Mouse (Mus musculus): ENCODE measurements around the gene Fign.

The Fign gene

DNA sequence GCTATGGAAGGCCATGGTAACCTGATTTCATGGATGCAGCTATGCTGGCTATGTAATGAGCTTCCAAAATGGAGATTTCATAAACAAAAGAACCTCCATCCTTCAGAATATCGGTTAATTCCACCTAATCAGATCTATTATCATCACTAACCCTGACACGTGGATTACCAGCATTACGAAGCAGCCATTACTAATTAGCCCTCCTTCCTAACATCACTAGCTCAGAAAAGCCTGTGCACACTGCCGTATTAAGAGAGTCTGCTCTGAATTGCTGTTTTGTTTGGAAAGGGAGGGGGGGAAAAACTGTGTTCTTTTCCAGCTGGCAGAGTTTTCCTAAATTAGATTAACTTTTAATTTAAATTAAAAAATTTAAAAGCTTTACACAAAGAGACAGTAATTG, 32.3 kb downstream of the Fign start:
- DNase-seq (ENCODE audit: low read depth in 2 of 2, low spot score in 2 of 2): no peak

DNA sequence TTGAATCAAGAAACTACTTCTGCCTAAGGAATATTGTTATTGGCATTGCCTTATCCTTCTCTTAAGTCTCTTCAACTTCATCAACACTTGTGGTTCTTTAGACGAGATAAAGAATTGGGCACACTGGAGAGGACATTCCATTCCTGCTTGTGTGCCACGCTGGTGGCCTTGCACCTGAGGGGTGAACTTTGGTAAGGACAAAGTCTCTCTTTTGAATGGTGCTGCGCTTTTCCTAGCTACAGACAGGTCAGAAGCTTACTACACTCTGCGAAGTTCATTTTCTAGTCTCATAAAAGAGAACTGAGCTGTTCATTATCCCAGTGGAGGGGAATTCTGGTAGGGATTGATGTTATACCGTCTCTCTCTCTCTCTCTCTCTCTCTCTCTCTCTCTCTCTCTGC, 38.4 kb downstream of the Fign start:
- DNase-seq (ENCODE audit: low read depth in 2 of 2, low spot score in 2 of 2): no peak

DNA sequence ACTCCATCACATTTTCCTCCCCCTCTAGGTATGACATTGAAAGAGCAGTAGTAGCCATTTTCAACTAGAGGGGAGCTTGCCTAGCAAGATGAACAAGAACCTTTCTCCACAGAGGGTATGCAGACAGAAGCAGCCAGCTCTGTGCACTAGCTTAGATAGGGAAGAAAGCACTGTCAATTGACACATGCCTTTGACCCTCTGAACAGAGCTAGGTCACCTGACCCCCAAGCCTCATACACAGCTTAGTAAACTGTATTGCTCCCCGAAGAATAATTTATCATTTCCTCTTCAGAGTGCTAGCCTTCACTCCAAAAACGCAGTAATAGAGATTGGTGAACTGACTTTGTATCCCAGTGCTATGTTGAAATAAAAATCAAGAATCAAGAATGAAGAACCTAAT, 49.7 kb downstream of the Fign start:
- no peak for DNase-seq (ENCODE audit: low read depth in 2 of 2, low spot score in 2 of 2)

DNA sequence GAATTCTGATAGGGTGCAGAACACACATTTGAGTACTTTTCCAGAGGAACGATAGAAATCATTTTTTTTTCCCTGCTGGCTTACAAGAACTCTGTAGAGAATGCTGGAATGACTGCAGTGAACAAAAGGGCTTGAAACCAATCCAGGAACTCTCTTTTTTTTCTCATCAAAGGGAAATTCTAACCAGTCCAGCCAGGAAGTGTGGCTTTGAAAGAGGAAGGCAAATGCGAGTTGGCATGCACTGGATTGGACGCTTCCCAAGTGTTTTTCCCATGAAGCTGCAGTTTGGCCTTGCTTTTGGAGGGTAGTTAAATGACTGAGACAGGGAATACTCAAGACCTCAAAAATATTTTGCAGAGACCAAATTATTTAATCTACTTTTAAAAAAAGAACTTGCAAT, 54.7 kb downstream of the Fign start:
- no peak for DNase-seq (ENCODE audit: low read depth in 2 of 2, low spot score in 2 of 2)

DNA sequence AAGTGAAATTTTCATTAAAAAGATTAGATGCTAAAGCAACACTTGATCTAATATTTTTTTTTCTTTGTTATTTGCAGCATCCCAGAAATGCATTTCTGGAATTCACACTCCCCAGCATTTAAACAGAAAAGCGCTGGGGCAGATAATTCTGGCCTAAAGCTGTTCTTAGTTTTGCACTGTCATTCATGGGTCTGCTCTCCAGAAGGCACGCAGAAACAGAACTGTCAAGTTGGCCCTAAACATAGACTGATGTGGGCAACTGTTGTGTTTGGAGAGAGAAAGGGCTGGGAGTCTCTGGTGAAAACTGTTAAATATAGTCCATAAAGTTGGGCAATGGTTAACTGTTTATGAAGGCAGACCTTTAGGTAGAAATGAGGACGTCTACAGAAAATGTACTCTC, 62.4 kb downstream of the Fign start:
- DNase-seq (ENCODE audit: low read depth in 2 of 2, low spot score in 2 of 2): no peak

DNA sequence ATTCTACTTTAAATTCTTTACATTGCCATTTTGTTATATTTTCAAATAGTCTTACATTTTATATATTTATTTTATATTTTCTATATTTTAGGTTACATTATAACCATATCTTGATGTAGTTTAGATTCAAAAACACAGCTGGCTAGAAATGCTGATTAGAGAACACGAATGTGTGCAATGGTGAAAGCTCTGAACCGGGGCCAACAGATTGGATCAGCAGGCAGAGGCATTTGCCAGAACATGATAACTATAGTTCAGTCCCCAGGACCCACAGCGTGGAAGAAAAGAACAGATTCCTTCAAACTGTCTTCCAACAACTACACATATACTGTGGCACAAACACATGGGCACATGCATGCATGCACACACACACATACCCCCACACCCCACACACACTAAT, 64.0 kb downstream of the Fign start:
- no peak for DNase-seq (ENCODE audit: low read depth in 2 of 2, low spot score in 2 of 2)

DNA sequence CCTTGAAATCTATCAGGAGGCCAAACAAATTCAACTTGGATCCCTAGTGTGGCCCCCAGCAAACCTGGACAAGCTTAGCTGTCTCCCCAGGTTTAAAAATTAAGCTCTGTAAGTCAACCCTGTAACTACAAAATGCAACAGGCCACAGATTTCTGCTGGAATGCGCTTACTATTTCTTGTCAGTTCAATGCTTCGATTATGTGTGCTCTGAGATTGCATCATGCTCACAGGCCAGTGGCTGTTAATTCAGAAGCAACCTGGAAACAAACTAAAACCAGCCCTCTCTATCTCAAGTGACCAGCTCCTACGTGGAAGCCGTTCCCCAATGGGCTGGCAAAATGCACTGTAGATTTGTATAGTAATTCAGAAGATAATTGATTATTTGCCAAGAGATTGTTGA, 71.9 kb downstream of the Fign start:
- no peak for DNase-seq (ENCODE audit: low read depth in 2 of 2, low spot score in 2 of 2)

DNA sequence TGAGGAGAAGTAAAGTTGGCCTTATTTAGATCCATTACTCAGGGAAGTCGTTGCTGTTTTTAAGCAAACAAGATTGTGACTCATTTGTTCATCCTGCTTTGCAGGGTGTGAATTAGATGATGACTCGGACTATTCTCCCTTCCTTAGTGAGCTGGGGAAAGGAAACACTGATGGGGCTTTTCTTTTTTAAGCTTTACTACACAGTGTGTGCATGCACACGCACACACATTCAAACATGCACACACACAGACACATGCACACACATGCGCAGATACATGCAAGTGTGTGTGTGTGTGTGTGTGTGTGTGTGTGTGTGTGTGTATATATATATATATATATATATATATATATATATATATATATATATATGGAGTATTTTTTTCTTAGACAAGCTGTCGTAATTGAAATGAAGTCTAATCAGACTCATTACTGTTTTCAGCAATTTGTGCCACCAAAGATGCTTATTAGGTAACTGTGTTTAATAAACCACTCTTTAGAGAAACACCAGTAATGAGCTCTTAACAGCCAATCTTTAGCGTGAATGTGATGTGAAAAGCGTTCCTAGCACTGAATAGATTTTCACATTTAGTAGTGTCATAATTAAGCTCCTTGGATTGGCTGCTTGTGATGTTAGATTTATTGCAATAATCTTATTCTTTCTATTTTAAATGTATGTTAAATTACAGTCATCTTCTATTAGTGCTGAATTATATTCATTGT, 103.4 kb downstream of the Fign start:
- no peak for DNase-seq (ENCODE audit: low read depth in 2 of 2, low spot score in 2 of 2)

DNA sequence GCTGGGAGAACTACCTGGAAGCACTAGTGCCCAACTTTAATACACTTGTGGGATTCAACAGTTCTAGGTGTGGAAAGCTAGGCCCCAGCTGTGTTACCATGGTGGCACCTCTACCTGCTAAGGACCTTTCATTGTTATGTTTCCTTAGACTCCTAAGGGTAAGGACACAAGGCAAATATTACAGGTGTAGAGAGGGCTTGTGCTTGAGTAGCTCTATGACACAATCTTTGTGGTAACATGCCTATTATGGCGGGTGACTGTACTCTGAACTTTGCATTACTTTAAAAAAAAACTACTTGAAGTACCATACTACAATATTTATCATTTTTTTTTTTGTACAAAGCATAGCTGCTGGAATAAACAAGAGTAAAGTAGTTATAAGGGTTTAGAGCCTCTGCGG, 112.4 kb downstream of the Fign start:
- no peak for DNase-seq (ENCODE audit: low read depth in 2 of 2, low spot score in 2 of 2)

DNA sequence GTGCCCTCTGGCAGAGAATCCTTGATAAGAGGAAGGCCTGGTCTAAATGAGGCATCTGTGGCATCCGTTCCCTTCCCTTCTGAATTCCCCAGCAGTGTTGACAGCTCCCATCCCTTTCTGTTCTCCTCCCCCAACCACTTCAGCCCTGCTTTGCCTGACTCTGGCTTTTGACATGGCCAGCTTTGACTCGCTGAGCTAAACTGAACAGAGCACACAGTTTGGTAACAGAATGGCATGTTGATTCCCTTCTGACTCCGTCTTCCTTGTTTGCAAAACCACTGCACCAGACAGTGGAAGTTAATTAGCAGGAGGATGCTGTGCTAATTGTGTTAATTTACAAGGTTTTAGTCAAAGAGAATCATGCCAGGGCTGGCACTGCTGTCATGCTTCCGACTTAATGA, 115.5 kb downstream of the Fign start:
- no peak for DNase-seq (ENCODE audit: low read depth in 2 of 2, low spot score in 2 of 2)

DNA sequence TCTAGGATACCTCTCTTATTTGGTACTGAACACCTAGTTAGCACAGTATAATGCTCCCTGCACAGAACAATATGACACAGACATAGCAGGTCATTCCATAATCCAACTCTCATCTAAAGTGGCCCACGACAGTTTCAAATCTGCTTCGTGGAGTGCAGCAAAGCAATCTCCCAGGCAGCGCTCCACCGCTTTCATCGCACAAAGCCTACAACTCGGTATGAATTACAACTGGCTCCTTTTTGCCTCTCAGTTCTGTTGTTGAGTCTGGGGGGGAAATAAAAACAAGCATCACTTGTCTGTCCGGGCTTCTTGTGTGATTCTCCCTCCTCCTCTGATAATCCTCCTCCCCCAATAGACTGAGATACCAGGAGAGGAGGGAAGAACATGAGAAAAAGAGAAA, 116.4 kb downstream of the Fign start:
- DNase-seq (ENCODE audit: low read depth in 2 of 2, low spot score in 2 of 2): no peak

DNA sequence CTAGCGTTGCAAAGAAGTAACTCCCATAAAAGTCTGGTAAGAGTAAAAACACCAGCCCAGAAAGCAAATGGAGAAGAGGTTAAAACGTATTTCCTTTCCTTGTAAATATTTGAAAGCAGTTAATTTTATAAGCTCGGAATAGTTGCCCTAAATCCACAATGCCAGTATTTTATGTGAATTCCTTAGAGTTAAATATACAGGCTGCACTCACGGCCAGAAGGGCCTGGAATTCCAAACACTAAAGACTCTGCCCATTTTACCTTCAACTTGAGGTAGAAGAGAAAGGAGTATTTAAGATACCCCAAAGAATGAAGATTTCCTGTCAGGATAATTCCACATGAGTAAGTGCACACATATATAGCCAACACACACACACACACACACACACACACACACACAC, 128.2 kb downstream of the Fign start:
- no peak for DNase-seq (ENCODE audit: low read depth in 2 of 2, low spot score in 2 of 2)

DNA sequence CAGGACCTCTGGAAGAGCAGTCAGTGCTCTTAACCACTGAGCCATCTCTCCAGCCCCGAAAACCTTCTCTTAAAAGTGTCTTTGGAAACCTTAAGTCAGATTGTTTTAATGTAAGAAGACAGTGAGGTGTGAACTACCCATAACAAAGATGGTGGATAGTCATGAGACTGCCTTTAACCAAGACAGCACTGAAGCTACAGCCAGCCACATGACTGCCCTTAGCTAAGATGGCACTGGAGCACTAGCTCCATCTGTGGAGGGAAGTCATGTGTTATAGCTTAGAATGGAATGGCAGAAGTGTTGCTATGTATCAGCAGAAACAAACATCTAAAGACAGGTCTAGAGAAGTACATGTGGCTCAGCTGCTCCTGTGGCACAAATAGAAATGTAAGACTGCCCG, 166.8 kb downstream of the Fign start:
- no peak for DNase-seq (ENCODE audit: low read depth in 2 of 2, low spot score in 2 of 2)

DNA sequence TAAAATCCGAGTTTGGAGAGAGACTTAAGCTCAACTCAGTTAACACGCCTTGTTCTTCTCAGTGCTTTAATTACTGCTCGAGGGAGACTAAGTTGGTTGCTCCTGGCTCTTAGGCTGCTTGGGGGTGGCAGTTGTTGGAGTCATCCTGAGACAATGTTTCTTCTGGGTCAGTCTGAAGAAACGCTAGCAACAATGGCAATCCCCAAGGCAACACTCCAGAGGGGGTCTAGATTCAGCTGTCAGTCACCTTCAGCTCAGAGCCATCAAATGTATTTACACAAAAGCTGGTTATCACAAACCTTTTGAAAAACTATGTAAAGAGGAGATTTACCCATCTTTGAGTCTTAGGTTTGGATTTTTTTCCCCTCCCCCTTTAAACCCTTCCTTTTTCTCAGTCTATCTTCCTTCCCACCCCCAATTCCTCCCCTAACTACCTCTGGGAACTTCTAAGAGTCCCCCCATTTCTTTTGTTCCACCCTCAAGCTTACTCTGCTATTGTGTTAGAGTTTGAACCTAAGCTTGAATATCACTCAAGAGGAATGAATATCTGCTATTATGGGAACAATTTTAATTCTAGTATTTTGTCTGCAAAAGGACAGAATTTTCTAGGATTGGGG, 171.2 kb downstream of the Fign start:
- DNase-seq (ENCODE audit: low read depth in 2 of 2, low spot score in 2 of 2): no peak

DNA sequence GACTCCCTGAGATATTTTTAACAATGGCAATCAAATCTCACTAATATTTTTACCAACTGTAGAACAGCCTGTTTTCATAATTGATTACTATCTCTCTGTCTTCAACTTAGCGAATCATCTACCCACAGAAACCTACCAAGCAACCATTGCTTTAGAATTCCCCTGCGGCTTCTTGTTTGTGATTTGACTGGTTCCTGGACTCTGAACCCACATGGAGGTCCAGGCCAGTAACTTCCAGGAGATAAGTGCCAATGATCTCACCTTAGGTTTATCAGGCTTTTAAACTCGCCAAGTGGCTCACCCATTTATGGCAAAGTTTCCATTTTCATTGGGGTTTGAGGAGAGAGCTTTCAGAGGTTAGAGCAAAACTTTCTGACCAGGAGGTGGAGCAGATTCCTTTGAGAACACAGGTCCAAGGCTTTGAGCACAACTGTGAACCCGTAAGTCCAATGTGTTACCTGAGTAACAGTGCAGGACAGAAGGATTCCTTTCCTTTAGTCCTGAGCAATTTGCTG, 172.1 kb downstream of the Fign start:
- DNase-seq (ENCODE audit: low read depth in 2 of 2, low spot score in 2 of 2): no peak

All from CD8-positive naive resting alpha-beta T cell, adult 2 months (primary cell).